Mouse (Mus musculus) layer of hippocampus, adult 9-11 months (tissue): ENCODE measurements around the gene Fbxw4.

Experiments used
- DNase-seq: peaks from one replicate; pipeline ENCODE4 v3.0.0; 2022

The Fbxw4 gene

DNA sequence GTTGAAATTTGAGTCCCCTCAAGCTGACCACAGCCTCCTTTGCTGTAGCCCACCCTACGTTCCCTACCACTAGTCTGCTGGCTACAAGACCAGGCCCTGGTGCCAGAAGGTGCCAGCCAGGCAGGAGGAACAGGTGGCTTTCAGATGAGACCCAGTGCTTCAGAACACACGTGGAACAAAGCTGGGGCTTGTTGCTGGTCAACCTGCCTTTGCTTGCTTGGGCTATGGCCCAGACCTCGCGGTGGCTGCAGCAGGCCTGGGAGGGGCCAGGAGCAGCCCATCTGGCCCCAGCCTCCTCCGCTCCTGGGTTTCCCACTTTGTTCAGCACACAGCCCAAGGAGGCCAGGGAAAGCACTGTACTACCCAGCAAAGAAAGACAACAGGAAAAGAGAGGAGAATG, 49.3 kb downstream of the Fbxw4 start:
- DNase-seq, result no peak

DNA sequence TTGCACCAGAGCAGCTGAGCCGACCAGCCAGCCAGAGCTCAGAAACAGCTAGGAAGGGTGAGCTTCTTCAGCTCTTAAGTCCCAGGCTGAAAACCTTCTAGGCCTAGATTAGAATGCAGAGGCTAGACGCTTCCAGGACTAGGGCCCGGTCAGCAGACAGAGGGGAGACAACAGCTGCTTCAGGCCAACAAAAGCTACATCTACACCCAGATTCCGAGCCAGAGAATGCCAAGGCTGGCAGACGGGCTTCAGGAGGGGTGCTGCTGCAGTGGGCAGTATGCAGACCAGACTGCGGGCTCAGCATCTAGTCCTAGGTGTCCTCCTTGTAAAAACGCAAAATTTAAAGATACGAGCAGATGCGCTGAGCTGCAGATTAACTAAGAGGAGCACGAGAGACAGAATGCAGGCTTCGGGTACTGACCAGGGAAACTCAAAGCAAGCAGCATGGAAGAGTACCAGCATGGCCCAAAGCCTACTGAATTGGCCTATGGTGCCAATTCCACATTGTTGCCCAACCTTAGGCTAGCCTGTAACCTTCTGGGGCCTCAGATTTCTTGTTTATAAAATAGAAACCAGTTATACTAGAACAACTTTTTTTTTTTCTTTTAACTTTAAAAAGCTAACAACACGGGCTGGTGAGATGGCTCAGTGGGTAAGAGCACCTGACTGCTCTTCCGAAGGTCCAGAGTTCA, 51.3 kb downstream of the Fbxw4 start:
- DNase-seq, result no peak

DNA sequence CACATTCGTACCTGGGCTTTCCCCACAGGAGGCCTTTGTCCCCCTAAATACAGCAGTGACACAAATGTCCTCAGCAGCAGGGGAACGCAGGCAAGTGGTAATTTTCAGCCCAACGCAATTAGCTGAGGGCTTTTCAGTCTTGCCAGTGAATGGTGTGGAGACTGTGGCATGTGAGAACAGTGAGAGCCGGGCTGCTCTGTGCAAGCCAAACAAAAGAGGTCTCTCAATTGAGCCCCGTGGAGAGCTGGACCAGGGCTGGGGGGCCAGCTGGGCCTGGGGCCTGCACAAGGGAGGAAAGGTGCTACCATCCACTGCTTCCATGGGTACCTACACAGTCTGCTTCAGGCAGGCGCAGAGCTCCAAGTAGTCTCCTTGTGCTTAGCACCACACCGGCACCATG, 52.6 kb downstream of the Fbxw4 start:
- DNase-seq, result no peak

DNA sequence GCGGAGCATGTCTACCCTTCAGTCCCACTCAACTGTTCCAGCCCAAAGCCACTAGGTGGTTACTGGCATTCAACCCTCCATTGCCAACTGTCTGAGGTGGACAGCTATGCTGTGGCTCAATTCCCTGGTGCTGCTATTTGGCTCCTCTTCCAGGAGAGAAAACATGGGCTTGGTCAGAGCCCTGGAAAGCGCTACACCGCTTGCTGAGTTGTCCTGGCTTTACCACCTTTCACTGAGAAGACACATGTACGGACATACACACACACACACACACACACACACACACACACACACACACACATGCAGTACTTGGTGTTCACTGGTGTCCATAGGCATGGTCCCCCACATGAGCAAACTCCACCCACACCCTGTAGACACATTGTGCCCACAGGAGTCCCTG, 53.4 kb downstream of the Fbxw4 start:
- DNase-seq, result no peak

DNA sequence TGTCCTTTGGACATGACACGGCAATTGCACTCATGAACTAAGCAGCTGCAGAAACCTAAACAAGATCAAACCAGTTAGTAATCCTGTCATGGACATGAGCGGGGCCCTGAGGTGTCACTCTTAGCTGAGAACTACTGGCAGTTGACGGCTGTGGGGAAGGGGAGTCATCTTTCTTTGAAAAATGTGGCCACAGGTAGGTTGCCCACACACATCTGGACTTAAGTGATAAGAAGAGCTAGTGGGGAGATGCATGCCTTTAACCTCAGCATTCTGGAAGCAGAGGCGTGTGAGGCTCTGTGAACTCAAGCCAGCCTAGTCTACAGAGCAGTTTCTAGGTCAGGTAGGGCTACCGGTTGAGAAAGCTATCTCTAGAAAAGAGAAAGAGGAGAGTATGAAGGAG, 57.5 kb downstream of the Fbxw4 start:
- no peak for DNase-seq

DNA sequence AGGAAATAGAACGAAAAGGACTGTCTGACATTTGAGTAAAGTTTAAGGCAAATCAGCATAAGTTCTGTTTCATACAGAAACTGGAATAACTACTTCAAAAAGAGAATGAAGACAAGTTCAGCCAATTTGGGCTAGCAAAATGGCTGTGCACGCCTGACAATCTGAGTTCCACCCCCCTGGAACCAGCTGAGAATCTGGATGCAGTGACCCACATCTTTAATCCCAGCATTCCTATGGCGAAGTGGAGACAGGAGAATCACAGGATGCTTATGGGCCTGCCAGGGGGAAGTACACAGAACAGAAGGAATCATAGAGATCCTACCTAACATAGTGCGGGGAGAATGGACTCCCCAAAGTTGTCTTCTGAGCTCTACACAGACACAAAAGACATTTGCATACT, 63.0 kb downstream of the Fbxw4 start:
- DNase-seq, result no peak

DNA sequence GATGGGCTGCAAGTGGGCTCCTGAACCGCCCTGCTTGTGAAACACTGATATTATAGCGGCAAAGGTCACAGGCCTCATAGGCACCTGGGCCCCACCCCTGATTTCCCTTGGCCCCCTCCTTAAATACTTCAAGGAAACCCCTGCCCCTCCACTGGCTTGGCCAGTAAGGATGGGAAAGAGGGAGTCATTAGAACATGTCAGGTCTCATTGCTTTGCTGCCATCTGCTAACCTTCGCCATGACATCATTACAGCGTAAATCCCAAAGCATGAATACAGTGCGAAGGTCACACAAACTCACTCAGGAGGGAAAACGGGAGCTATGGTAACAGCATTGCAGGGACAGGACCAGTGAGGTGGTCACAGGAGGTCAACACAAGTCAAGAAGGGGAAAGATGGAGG, 63.7 kb downstream of the Fbxw4 start:
- no peak for DNase-seq

DNA sequence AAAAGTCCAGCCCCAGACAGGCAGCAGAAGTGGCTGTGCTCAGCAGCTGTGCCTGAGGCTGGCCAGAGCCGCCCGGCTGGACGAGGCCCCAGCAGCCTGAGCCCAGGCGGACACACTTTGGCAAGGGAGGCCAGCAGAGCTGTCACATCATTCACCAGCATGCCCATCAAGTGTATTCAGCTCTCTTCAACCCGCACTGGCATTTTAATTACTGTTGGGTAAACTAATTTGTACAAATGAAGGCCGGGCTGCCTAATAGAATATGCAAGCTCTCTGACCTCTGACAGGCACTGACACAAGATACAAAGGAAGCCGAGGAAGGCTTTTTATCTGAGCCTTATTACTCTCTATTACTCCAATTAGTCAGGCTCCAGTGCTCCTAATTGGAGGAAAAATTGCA, 64.1 kb downstream of the Fbxw4 start:
- DNase-seq, result no peak

DNA sequence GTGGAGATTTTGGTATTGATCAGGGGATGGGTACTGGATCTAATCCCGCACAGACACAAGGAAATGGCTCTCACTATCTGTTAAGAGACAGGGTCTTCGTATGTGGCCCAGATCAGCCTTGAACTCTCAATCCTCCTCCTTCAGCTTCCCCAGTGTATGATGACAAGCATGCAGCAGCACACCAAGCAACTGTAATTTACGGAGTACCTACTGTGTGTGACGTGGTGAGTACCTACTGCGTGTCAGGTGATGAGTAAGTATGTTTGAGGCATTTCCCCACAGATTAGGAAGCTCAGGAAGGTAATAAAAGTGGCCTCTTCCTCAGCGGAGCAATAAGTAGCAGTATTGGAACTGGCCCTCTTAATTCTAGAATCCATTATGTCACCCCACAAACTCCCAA, 64.6 kb downstream of the Fbxw4 start:
- DNase-seq, result no peak

DNA sequence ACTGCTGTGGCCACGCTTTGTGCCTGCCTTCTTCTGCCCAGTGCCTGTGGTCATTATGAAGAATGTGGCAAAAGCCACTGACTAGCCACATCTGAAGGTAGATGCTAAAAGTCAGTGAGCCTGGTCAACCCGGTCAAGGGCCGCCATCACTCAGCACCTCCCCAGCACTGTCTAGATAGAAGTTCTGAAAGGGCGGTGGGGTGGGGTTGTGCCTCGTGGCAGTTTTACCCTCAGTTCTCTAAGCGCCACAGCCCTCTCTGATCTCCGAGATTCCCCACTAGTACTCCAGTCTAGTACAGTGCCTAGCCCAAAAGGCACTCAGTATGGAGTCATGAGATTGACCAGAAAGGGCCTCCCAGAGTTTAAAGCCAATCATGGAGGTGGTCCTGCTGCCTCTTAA, 66.0 kb downstream of the Fbxw4 start:
- DNase-seq, result no peak

DNA sequence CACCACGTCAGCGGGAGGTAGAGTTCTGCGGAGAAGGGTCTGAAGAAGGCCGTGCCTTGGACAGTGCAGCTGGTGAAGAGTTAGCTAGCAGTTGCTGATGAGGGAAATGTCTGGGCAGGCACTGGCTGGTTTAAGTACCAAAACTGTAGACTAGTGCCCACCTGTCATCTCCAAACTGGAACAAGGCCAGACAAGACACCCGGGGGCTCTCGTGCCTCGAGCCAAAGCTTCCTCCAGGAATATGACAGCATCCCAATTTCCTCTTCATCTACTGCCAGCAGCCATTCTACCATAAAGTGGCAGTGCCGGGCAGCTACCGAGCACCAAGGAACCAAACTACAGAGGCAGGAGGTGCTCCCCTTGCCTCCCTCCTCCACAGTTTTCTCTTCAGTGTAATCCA, 67.2 kb downstream of the Fbxw4 start:
- DNase-seq, result no peak

DNA sequence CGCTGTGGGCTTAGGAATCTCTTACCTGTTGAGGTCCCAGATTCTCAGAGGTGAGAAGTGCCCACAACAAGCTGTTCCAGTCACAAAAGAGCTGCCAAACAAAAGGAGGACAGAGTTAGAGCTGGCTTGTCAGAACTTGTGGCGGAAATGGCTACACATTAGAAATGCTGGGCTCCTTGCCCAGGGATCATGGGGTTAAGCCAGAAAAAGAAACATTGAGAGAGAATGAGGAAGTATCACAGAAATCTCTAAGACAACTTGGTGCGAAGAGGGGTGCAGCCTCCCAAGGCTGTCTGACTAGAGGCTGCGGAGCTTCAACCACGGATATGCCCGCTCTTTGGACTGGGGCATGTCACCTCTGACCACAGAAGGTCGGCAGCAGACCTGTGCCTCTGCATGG, 68.4 kb downstream of the Fbxw4 start:
- peak; percentile 76 for DNase-seq

DNA sequence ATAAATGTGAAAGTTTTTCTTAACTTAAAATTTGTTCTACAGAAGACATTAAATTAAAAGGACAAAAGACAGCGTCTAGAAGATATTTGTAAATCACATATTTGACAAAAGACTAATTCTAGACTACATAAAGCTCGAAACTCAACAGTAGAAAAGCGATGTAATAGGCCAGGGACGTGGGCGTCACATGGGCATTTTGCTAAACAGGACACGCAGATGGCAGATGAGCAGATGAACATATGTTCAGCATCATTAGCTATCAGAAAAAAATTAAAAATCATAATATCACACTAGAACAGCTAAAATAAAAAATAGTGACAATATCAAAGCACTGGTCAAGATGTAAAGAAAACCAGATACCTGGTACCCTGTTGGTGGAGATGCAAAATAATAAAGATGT, 70.4 kb downstream of the Fbxw4 start:
- DNase-seq, result no peak

DNA sequence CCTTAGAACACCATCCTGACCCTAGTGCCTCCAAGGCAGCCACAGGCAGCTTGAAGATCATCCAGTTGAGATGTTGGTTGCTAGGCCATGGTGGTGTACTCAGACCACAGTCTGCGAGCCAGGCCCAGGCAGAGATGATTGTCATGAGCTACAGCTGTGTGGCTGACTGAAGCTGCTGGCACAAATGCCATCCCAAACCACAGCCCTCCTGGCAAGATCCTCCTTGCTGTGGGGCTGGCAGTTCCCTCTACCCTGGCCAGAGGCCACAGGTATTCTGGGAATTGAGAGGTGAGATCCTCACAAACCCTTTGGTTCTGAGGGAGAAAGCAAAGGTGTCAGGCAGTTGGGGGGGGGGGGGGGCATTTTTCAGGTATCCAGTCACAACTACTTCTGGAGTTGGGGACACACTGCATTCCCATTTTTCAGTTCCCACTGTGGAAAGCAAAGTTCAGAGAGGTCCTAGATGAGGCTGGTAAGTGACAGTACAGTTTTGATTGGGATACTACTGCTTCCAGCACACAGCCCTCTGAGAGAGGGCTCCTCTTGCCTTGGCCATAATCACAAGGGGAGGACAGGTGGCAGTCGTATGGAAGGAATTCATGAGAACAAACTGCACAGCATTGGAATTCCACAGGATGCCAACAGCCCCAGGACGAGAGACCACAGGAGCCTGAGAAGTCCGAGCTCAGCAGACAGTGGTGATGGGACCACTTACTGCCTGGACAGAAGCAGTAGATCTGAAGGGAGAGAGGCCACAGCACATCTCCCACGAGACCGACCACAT, 72.4 kb downstream of the Fbxw4 start:
- no peak for DNase-seq

DNA sequence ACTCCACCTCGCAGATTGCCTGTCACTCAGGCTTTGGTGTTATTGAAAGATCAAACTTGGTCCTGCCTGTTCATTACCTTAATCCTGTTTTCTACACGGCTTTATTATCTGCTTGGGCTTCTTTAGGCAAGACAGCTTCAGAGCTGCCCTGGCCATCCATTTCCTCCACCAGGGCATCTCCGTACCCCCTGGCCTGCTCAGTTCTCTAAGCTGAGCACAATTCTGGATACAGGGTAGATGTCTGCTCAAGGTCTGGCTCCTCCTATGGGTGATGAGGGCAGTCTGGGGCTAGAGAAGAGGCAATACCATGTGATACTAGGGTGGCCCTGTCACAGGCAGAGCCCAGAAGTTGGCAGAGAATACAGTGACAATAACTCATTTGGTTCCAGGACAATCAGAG, 73.3 kb downstream of the Fbxw4 start:
- no peak for DNase-seq

DNA sequence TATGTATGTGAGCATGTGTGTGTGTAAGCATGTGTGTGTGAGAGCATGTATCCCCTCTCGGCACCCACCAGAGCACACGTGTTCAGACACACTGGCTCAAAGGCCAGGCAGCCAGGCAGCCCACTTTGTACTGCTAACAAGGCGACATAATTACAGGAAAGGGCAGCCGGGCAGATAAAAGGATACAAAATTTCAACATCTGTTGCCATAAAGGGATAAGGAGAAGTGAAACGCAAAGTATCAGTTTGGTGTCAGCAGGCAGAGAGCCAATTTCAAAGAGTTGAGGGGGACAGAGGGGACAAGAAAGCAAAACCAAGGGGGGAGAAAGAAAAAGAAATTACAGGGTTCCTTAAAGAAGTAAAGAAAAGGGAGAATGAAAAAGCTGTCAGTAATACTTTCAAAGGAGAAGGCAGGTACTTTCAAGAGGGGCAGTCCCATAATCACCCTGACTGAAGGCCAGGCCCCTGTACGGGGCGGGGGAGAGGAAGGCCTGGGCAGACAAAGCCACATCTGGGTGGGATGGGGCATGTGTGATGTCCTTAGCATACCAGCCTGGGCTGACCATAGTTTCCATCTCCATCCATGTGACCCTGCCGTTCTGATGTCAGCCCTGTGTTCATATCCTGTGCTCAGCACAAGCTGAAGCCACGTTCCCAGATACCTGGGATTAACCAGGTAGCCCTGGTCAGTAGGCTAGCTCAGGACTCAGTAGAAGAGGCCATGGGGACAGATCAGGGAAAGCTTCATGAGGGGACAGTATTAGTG, 75.1 kb downstream of the Fbxw4 start:
- no peak for DNase-seq

DNA sequence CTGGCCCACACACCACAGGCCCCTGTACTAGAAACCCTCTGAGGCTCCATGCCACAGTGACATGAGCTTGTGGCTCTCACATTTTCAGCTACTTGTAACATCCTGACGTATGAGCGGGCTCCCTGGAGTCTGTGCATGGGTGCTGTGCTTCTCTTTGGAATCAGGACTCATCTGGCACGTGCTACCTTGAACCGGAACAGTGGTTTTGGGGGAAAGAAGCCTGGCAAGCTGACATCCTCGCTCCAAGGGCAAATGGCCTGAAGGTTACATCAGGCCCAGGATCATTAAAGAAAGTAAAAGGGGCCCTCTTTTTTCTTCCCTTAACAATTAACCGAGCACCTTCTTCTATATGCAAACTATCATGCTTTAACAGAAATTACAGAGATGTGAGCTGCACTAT, 77.0 kb downstream of the Fbxw4 start:
- no peak for DNase-seq

DNA sequence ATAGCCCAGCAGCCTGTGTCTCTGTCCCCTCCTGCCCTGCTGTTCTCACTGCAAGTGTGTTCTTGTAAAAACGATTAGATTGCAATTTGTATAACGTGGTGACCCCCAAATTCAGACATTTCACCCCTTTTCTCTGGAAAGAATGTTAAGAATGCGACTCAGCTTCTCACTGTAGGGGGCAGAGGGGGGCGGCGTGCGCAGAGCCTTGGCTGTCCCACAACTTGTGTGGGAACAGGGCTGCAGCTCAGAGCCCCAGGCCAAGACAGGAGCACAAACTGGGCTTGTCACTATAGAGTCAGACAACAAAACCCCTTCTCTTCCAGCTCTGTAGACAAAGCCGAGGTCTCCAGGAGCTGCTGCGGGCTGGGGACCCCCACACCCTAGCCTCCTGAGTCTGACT, 78.0 kb downstream of the Fbxw4 start:
- DNase-seq, result no peak

DNA sequence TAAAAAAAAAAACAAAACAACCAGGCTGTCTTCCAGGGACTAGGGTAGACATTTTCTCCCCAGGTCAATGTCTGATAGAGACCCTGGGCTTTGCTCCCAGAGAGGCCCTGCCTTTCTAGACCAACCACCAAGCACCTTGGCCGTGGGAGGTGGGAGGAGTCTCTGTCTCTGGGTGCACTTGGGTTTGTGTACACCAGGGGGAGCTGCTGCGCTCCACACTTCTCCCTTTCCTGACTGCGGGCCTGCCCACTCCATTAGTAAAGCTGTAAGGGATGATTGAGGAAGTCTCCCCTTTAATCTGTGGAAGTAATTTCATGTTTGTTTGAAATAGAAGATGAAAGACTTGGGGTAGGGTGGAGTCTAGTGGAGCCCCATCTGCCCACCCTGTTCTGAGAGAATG, 78.9 kb downstream of the Fbxw4 start:
- DNase-seq, result no peak

DNA sequence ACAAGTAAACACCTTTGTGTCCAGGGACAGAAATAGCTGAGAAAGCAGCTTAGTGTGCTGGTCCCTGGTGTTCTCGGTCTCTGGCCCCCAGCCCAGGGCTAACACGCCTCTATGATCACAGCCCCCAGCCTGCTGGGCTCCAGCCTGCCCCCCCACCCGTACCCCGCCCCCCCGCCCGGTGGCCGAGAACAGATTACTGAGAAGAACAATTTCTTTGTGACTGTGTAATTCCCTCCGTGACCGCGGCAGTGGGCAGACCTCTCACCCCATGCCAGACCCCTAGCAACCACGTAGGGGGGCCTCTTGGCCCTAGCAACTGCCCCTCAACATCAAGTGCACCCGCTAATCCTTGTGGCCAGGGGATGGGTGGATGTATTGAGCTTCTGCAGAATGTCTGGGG, 79.9 kb downstream of the Fbxw4 start:
- DNase-seq, result no peak

DNA sequence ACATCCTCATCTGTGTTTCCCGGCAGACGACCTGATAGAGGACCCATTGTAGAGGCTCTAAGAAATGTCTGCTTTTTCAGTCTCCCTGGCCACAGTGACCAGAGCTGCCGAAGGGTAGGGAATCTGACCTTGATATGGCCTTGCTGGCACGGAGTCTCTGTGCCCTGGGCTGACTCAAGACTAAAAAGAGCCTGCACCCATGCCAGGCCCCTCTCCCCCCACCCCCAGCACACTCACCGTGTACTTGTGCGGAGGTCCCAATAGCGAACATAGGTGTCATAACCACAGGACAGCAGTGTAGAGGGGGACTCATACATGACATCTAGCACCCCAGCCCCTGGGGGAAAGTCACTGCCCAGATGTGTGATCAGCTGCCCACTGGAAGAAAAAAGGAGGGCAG, 80.7 kb downstream of the Fbxw4 start:
- no peak for DNase-seq

DNA sequence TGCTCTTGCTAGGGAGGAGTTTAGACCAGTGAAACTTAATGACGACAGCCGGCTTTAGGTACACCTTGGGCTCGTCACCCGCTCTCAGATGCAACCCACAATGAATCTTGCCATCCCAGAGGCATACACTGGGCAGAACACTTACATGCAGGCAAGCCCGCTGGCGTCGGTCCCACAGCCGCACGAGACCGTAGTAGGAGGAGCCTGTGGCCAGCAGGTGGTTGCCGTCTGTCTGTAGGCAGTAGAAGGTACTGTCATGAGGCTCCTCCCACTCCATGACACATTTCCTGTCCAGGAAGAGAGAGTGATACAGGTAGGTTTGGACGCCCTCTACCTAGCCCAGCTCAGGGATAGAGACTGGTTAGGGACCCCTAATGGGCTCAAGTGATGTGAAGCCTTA, 81.1 kb downstream of the Fbxw4 start:
- DNase-seq, result no peak

DNA sequence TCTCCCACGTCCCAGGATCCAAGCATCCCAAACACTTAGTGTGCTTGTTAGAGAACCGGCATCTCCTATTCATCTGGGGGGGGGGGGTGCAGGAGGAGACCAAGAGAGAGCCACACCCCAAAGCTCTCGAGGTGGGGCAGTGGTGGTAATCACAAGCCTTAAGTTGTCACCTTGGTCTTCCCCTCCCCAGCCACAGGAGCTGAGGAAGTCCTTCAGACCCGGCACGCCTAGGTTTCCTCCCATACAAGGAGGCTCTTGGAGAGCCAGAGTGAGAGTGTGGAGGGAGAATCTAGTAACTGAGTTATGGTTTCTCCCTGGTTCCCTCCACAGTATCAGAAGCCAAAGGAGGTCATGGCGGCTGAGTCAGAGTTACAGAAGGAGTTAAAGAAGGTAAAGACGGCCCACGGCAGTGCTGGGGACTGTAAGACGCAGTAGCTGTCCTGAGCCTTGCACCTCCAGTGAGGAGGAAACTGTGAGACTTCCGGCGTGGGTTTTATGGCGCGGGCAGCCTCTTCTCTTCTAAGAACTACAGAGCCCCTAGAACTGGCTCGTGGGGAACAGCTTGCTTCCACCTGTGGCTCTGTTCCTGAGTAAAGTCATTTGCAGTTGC, 82.9 kb downstream of the Fbxw4 start:
- no peak for DNase-seq

DNA sequence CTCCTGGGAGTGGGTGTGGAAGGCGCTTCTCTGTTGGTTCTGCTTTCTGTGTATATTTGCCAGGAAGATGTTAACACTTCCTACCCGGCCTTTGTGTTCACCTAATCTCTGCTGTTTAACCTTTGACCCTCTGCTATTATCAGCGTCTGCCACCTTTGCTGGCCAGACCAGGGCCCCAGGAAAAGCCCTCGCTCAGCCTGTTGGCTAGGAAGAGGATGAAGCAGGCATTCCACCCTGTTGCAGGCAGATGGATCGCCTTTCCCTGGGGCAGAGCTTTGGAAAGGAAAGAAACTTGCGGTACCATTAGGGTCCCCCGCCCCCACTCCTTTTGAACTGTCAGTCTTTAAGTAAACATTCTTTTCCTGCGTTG, 84.5 kb downstream of the Fbxw4 start:
- DNase-seq, result no peak
